Mouse (Mus musculus) lung, postnatal 4 days (tissue): ENCODE measurements around the gene Ndufv2.

Experiments
- DNase-seq, 2 experiments: peaks; one replicate each; pipeline ENCODE4 v3.0.0; 2021

Ndufv2 gene

DNA sequence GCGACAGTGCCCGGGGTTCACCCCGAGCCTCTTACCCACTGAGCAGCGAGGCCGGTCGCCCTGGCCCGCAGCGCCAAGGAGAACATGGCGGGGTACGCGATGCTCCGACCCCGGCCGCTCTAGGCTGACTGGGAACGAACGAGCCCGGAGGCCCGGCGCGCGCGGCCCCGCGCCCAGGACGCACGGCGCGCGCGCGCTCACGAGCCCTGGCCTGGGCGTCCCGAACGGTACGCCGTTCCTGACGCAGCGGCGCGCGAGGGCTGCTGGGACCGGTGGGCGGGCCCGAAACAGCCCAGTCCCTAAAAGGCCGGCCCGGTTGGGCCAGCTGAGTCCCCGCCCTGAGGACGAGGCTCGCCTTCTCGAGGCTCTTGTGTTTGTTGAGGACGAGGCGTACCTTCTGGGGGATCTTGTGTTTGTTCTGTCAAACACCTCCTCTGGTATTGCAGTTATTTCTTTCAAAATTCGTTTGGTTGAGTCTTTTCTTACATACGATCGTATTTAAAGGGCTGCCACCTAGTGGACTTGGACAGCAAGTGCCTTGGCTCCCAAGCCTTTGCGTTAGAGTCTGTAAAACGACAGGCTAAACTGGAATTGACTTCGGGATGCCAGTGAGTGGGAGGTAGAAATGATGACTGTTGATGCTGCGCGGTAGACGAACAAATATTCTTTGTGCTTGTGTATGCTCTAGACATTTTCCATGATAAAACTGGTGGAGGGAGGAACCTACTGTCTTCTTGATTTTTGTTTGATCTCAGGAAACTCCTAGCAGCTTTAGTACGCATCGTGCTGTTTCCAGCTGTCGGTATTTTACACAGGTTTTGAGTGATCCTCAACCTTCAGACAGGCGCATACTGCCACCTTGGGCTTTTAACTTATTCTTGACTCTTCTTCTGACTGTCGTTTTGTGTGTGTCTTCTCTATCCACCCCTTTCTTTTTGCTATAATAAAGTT, at the start of gene Ndufv2:
Gene Ndufv2, minus strand, starts transcription at position 180 of the 951 bp plus-strand sequence.
- peak; percentile 94 to 97 for DNase-seq

DNA sequence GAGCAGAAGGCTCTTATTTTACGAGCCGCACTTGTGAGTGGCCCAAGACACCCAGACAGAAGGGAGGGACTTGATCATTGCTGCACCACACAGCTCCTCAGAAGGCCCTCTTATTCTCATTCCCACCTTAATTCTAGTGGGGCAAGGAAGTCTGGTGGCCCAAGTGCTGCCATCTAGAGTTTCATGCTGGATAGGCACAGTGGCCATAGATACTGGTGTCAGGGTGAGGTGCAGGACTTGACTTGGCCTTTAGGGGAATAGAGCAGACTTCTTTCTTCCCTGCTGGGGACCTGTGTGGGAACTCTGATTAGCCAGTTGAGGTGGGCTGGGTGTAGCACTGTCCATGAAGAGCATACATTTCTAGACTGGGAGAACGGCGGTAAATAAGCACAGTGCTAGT, 29.9 kb upstream of the Ndufv2 start:
- peak in 1 of 2 experiments; percentile 19 for DNase-seq

DNA sequence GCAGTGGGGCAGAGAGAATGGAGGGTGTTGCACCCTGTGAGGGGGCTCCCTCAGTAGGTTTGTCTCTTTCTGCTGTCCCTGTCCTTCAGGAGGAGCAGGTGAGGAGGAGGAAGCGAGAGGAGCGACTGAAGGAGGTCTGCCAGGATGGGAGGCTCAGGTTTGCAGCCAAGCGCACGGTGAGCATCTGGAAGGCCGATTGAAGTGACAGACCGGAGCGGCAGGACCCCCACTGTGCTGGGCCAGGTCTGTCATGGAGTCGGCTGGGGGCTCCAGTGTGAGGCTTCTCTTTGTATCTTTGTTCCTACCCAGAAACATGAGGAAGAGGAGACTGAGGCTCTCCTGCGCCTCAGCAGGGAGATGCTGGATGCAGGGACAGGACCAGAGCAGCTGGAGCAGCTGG, 29.0 kb upstream of the Ndufv2 start:
- DNase-seq: no peak

DNA sequence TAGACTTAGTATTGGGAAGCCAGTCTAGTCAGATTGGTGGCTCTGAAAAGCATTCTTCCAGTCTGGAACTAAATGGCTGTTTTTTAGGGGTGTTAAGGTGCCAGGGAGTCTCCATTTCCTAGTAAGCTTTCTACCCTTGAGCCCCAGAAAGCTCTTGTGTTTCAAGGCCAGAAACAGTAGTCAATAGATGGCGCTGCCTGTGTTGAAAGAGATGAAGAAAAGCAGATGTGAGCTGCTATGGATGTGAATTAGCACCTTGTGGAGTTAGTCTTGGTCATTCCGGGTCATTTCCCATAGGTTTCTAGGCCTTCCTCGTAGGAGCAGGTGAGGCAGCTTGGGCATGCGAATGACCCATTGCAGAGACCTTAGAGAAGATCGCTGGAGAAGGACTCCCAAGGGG, 23.9 kb upstream of the Ndufv2 start:
- no peak for DNase-seq

DNA sequence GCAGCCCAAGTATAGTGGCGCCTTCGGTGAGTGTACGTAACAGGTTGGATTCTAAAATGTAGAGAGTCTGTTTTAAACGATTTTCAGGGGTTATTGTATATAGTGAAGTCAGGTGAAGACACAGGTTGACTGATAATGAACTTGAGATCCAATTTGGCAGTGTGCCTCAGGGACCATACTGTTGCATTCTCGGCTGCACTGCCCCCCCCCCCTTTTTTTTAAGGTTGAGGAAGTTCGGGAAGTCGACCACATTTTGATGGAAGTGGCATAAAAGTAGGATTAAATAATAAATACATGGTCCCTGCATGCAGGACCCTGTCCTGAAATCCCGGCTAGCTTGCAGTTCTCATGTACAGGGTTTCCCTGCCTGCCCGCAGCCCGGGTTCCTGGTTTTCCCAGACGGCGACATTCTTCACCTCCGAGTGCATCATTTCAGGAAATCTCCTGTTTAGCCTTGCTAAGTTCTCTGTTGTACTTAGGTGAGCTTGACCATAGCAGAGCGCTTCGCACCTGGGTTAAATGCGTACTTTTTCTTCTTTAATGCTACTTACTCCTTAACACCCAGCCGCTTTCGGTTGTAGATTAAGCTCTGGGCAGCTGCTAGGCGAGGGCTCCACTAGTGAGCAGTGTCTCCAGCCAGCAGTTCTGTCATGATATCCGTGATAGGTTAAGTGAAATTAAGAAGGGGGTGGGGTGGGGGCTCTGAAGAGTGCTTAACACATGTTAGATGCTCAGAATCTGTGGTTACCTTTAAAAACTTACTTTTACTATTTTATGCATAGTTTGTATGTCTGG, 22.7 kb upstream of the Ndufv2 start:
- peak in 1 of 2 experiments; percentile 8 for DNase-seq

DNA sequence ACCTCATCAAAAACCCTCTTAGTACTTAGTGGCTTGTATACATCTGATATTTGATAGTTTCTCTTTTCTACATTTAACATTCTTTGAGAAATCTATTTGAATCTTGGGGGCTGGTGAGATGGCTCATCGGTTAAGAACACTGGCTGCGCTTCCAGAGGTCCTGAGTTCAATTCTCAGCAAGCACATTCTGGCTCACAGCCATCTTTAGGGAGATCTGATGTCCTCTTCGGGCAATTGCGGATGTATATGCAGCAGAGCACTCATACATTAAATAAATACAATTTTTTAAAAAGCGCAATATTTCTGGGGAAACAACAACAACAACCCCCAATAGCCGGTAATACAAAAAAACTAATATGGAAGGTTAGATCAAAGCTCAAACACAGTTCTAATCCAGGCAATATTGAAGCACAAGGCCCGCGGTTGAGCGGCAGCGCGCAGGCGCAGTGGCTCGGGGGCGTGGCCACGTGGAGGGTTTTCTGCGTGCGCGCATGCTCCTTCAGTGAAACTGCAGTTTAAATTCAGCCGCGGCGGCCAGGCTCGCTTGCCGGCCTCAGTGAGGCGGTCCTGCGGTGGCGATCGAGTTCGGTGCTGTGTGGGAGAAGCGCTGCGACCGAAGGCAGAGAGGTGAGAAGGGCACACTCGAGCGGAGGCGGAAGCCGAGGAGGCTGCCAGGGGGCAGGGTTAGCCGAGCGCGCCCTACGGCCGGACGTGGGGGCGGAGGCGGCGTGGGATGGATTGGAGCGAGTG, 21.9 kb upstream of the Ndufv2 start, which contains the start of gene Ddx11:
Gene Ddx11, plus strand, starts transcription at position 455 of the 750 bp plus-strand sequence.
- DNase-seq: peak; percentile 94 to 95

DNA sequence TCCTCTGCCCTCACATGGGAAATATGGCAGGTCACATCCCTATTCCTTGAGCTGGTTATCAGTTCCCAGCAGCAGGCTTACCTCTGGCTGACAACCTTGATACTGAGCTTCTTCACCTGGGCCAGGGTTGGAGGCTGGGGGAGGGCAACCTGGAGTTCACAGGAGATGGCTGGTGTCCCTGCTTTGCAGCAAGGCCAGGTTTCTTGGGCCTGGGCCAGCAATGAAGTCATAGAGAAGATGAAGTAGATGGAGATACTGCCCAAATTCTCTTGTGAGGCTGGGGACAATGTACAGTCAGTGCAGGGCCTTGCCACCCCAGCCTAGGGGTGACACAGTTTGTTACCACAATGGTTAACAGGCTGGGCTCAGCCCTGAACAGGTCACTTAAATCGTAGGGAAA, 19.3 kb upstream of the Ndufv2 start:
- DNase-seq: no peak

DNA sequence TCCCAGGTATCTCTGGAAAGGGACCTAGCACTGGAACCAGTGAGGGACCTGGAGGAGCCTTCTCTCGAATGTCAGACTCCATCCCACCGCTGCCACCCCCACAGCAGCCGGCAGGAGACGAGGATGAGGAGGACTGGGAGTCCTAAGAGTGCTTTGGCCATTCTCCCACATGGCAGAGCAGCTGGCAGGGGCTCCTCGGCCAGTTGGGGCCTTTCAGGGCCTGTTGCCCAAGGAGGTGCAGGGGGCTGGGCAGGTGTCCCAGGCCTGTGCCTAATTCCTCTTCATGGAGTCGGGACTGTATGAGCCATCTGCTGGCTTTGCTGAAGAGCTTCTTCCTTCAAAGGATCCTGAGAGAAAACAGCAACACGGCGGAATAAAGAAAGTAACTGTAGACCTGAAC, 17.6 kb upstream of the Ndufv2 start:
- DNase-seq: no peak

DNA sequence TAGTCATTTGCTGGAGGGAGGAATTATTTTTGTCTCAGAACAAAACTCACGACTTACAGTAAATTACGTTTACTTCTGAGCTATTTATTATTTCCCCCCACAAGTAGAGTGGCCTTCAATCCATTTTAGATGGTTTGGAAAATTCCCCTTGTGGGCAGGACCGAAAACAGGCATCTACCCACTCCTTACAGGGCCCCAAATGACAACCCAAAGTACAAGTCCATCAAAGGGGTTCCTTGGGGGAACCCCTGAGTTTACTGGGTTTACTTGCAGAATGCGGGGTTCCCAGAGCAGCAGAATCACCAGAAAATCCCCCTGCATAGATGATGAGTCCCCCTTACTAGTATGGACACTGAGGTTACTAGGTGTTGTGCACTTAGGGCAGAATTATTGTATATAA, 10.8 kb upstream of the Ndufv2 start:
- no peak for DNase-seq

DNA sequence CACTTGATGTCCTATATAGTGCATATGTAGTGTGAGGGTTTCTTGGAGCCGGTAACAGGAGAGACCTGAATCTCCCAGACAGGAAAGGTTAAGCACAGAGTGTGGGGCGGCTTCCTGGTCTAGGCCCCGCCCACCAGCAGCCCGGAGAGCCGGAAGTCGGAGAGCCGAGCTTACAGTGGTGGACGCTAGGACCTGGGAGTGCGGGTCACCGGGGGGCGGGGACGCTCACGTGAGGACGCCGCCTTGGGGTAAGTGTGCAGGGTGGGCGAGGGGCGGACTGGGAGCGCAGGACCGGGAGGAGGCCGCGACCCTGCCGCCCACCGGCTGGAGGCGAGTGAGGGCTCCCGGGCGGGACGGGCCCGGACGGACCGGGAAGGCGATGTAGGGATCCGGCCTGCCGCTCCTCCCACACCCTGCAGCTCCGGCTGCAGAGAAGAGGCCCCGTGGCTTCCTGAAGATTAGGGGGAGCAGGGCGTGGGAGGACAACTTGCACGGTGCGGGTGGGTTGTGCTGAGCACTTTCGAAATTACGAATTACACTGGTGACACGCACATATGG, 10.1 kb upstream of the Ndufv2 start, which contains the start of gene Washc1:
Gene Washc1, plus strand, starts transcription at position 144 of the 558 bp plus-strand sequence.
- peak; percentile 92 to 94 for DNase-seq

DNA sequence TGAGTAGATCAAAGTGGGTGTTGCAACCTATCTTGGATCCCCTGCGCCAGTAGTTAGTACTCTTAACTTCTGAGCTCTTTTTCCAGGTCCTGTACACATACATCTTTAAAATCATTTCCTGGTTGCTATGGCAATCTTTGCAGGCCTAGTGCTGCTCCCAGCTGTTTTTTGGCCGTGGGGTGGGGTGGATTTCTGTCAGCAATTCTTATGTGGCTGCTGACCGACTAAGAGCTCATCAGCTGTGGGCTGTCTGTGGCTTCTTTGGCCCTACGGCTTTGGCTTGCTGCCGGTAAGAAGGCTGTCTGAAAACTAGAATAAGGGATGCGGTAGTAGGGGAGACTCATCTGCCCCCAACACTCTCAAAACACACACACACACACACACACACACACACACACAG, 9.4 kb upstream of the Ndufv2 start:
- peak; percentile 34 to 70 for DNase-seq

DNA sequence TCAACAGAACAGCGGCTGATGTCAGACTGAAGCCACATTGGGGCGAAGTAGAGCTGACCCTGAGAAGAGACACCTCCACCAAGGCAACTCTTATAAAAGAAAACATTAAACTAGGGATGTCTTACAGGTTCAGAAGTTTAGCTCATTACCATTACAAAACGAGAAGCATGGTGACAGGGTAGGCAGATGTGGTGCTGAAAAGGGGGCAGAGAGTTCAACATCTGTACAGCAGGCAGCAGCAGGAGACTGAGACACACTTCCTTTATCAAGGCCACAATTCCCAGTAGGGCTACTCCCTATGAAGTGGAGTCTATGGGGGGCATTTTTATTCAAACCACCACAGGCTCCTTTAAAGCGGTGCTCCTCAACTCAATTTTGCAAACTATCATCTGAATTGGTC, 6.8 kb upstream of the Ndufv2 start:
- no peak for DNase-seq

DNA sequence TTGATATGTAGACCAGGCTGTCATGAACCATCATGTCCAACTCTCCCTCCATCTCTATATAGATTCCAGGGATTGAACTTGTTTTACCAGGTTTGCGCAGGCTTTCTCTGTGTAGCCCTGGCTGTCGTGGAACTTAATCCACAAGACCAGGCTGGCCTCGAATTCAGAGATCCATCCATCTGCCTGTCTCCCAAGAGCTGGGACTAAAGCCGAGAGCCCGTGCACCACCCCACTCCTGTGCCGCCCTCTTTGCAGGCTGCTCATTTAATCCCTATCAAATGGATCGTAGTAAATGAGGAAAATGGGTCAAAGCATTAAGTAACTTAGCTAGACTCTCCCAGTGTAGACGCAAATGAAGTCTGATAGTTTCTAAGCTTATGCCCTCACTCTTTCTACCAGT, 6.1 kb upstream of the Ndufv2 start:
- DNase-seq: no peak

DNA sequence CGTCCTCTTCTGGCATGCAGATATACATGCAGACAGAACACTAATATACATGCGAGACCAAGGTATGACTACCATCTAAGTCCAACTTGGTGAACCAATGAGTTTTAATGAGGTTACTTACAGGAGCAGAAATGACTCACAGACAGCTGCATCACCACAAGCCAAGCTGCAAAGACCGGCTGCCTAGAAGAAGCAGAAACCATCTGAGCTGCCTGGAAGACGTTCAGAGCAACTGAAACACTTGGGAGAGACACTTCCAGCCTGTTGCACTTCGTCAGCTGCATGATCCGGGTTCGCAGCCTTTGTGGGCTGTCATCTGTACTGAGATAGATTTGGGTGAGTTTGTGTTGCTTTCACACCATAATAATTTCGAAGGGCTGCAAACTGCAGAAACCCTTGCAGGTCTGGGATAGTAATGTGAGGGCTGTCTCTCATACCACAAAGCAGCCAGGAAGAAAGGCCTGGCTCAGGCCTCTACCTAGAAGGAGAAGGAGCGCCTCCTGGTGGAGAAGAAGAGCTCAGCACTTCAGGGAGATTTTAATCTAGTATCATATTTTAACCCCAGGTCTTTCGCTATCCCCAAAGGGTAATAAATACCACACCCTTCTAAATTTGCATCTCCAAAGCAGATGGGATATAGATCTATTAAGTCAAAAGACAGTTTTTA, 5.4 kb upstream of the Ndufv2 start:
- peak in 1 of 2 experiments; percentile 74 for DNase-seq

DNA sequence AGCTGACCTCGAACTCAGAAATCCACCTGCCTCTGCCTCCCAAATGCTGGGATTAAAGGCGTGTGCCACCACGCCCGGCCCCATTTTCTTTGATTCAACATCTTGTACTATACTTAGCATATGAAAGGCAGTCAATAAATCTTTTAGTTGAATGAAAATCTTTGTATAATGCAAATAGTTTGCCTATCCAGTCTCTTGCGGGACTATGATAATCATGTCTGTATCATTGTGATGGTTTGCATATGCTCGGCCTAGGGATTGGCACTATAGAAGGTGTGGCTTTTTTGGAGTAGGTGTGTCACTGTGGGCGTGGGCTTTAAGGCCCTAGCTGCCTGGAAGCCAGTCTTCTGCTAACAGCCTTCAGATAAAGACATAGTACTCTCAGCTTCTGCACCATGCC, 2.7 kb upstream of the Ndufv2 start:
- DNase-seq: no peak

DNA sequence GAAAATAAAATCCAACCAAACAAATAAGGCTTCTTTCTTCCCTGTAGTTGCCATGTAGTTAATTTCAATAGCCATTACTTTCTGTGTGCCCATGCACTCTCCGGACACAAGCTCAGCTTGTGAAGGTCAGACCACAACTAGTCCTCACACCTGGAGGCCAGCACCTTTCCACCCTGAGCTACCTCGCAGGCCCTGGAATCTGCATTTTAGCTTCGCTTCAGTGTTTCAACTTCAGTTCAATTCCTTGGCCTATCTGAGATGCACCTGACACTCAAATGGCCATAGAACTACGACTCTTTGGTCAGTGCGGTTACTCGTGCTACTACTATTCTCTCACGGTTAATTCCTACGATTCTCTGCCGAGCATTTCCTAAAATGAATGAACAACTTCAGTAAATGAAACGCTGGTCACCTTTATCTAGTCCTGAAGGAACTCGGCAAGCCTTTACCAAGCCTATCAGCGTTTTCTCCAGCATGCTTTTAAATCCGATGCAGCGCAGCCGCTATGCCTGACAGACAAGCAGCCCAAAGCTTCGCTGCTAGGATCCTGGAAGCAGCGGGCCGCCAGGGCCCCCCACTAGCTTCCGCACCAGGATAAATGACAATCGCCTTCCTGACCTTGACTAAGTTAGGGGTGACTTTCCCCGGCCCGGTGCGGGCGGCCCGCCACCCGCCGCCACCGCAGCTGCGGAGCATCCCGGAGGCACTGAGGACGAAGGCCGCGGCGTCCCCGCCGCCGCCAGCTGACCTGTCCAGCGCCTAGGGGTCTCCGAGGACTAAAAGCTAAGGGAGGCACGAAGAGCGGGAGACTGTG, 586 bp downstream of the Ndufv2 start:
- no peak for DNase-seq

DNA sequence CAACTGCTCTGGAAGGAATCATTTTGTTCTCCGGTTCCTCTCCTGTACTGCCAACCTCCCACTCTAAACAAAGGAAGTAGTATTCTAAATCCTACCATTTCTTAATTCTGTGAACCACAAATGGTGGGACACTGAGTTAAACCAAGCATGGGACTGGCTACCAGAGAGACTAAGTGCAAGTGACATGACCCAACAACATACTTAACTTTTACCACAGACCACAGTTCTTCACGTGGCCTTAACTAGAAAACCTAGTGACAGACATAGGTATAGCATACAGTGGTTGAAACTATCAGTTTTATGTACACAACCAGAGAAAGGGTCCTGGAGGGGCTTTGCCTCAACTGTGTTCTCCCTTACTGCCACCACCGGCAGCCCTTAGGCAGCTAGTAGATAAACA, 8.7 kb downstream of the Ndufv2 start:
- DNase-seq: no peak

DNA sequence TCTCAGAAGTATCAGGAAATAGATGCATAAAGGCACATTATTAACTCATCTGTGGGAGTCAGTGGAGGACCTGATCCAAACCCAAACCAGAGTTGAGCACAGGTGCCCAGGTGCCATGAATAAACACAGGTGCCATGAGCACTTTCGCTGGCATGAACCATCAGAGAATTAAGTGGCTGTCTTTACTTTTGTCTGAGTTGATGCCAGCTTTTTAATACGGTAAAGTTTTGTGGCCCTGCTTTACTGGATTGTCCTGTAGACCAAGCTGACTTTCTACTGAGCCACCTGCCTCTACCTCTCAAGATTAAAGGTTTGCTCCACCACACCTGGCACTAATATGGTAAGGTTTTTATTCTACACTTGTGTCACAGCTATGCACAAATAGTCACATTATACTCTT, 9.3 kb downstream of the Ndufv2 start:
- no peak for DNase-seq

DNA sequence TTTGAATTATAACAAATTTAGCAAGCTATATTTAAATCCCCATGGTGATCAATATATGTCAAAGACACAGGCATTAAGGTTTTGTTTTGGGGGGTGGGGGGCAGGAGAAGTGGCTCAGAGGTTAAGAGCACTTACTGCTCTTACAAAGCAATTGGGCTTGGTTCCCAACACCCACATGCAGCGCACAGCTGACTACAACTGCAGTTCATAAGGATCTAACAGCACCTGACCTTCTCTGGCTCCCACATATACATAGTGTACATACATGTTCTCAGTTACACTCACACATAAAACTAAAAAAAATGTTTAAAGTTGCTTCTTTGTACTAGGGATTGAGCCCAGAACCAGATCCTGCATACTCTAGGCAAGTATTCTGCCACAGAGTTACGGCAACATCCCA, 10.0 kb downstream of the Ndufv2 start:
- DNase-seq: no peak

DNA sequence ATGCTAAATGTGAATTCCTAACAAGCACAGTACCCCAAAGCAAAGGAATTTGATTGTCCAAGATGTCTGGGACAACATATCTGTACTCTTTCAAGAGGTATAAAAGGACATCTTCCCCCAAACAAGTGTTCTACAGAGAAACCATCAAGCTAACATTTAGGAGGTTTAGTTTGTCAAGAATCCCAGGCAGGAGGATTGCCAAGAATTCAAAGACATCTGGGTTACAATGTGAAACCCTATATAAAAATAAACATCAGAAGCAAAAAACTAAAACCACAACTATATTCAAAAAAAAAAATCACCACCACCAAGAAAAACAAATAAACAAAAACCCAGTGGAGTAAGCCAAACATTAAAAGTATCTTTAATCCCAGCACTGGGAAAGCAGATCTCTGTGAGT, 11.1 kb downstream of the Ndufv2 start:
- DNase-seq: no peak

DNA sequence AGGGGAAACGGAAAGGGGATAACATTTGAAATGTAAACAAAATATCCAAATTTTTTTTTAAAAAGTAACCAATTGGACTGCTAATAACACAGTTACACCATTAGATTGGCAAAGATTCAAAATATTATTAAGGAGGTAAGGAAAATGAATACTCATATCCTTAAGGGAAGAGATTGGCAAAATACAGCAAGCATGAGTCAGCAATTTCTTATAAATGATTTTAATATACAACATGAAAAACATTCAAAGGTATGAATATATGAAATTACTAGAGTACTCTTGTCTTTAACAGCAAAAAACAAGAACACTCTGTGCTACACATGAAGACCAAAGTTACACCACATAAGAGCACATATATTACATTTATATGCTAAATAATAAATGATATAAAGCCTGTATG, 16.3 kb downstream of the Ndufv2 start:
- no peak for DNase-seq
